18 mouse cellular contexts compared by ENCODE assay signal in genomic region chr8:105102101-105102785, GRCm38 (mm10). TPM values are rescaled to one million over a fixed set of nuclear protein-coding genes. Genes with fewer than 3 reads are reported as not detected.
"Had no signal": no experiment of that assay in that cellular context is flagged by ENCODE, and none has a peak within 500 bp of the region (broad histone marks: within the 10 kb centered on the region; RNA-seq: fewer than 3 reads in every experiment).

No protein-coding gene starts in this region.

RNA-seq across cellular contexts. Expression of gene Ces3b, which starts 18.7 kb away (rescaled TPM):
- total RNA-seq: megakaryocyte progenitor cell, adult 5-6 weeks; midbrain, postnatal 0 days; monocyte, adult 5-6 weeks; neutrophil, adult 5-6 weeks had no signal
- polyA plus RNA-seq: lung, embryonic 15.5 days; lung, postnatal 0 days; macrophage; midbrain, embryonic 11.5 days; midbrain, embryonic 13.5 days; midbrain, embryonic 15.5 days; midbrain, postnatal 0 days; neural tube, embryonic 12.5 days; neural tube, embryonic 14.5 days; spleen, adult 2 months; stomach, embryonic 15.5 days; stomach, postnatal 0 days; urinary bladder, adult 2 months had no signal

RNA-seq across cellular contexts. Expression of gene Ces4a, which starts 29.4 kb away (rescaled TPM):
- total RNA-seq: megakaryocyte progenitor cell, adult 5-6 weeks; midbrain, postnatal 0 days; monocyte, adult 5-6 weeks; neutrophil, adult 5-6 weeks had no signal
- polyA plus RNA-seq: lung, adult 2 months; lung, embryonic 15.5 days; lung, postnatal 0 days; macrophage; midbrain, embryonic 11.5 days; midbrain, embryonic 13.5 days; midbrain, postnatal 0 days; neural tube, embryonic 12.5 days; spleen, adult 2 months; stomach, embryonic 15.5 days; stomach, postnatal 0 days; thymus, adult 2 months; urinary bladder, adult 2 months had no signal

RNA-seq across cellular contexts. Expression of gene Ces3a, which starts 53.8 kb away (rescaled TPM):
- total RNA-seq: megakaryocyte progenitor cell, adult 5-6 weeks; midbrain, postnatal 0 days; monocyte, adult 5-6 weeks; neutrophil, adult 5-6 weeks had no signal
- polyA plus RNA-seq: lung, embryonic 15.5 days; lung, postnatal 0 days; macrophage; midbrain, embryonic 11.5 days; midbrain, embryonic 13.5 days; midbrain, embryonic 15.5 days; midbrain, postnatal 0 days; neural tube, embryonic 12.5 days; neural tube, embryonic 14.5 days; spleen, adult 2 months; stomach, embryonic 15.5 days; urinary bladder, adult 2 months had no signal
